Comparison of ENCODE assay signal across 8 mouse cellular contexts in genomic region chr8:94986676-94987075, GRCm38 (mm10). TPM values are rescaled to one million over a fixed set of nuclear protein-coding genes. Genes with fewer than 3 reads are reported as not detected.
DNase-seq lines count a peak whose midpoint lies in the region; ATAC-seq lines count a peak whose summit lies in the region.

No protein-coding gene starts in this region.

- DNase-seq in hindbrain, embryonic 10.5 days (ENCODE audit: low spot score): no peak
- DNase-seq in hindbrain, embryonic 11.5 days (ENCODE audit: low spot score): no peak
- DNase-seq in Muller cell, postnatal 12 days (ENCODE audit: inconsistent ontology term): peak; percentile 67
- peak; percentile 68 to 74 for DNase-seq in layer of hippocampus, postnatal 36 days
- DNase-seq in urinary bladder, postnatal 14 days (ENCODE audit: low spot score): no peak
- no peak for DNase-seq in embryo, embryonic 10 days (ENCODE audit: low spot score)

- H3K4me3 ChIP-seq in hindbrain, embryonic 10.5 days: no peak overlapping the region; the same call in 1 of the 2 replicates
- H3K4me3 ChIP-seq in hindbrain, embryonic 11.5 days (ENCODE audit: low read depth, low read length): no peak overlapping the region
- H3K4me3 ChIP-seq in forebrain, embryonic 13.5 days: no peak overlapping the region
- H3K4me3 ChIP-seq in neural tube, embryonic 15.5 days (replicated peaks): no peak overlapping the region

- no peak overlapping the region for H3K4me2 ChIP-seq in hindbrain, embryonic 11.5 days (replicated peaks; ENCODE audit: low read depth, low read length)
- H3K4me2 ChIP-seq in forebrain, embryonic 13.5 days: peak overlapping the region; percentile 32
- H3K4me2 ChIP-seq in neural tube, embryonic 15.5 days: peak overlapping the region; percentile 26

- H3K36me3 ChIP-seq in hindbrain, embryonic 10.5 days: no peaks in the 10 kb centered on the region
- H3K36me3 ChIP-seq in hindbrain, embryonic 11.5 days (ENCODE audit: control insufficient read depth, insufficient read depth, low read length): no peaks in the 10 kb centered on the region
- no peaks in the 10 kb centered on the region for H3K36me3 ChIP-seq in forebrain, embryonic 13.5 days (ENCODE audit: poor library complexity, severe bottlenecking)
- no peaks in the 10 kb centered on the region for H3K36me3 ChIP-seq in neural tube, embryonic 15.5 days

- 50% methylated on average over 5 of the region's 5 CpGs for WGBS in hindbrain, embryonic 10.5 days
- WGBS in hindbrain, embryonic 11.5 days: 50% methylated on average over 5 of the region's 5 CpGs
- WGBS in forebrain, embryonic 13.5 days: 24% methylated on average over 5 of the region's 5 CpGs
- 23% methylated on average over 5 of the region's 5 CpGs for WGBS in neural tube, embryonic 15.5 days

- no peaks in the 10 kb centered on the region for H3K9me3 ChIP-seq in hindbrain, embryonic 10.5 days
- H3K9me3 ChIP-seq in hindbrain, embryonic 11.5 days (ENCODE audit: control insufficient read depth, low read length): no peaks in the 10 kb centered on the region
- no peaks in the 10 kb centered on the region for H3K9me3 ChIP-seq in forebrain, embryonic 13.5 days (replicated peaks)
- H3K9me3 ChIP-seq in neural tube, embryonic 15.5 days (replicated peaks): no peaks in the 10 kb centered on the region

- no peak for ATAC-seq in hindbrain, embryonic 11.5 days (ENCODE audit: low FRiP score)
- peak; percentile 67 for ATAC-seq in forebrain, embryonic 13.5 days
- ATAC-seq in neural tube, embryonic 15.5 days (ENCODE audit: low FRiP score): no peak

- H3K4me1 ChIP-seq in hindbrain, embryonic 10.5 days (replicated peaks): peaks cover 78% of the 10 kb centered on the region
- H3K4me1 ChIP-seq in hindbrain, embryonic 11.5 days (replicated peaks; ENCODE audit: control insufficient read depth, insufficient read depth, low read length): peaks cover 15% of the 10 kb centered on the region
- peaks cover 83% of the 10 kb centered on the region for H3K4me1 ChIP-seq in forebrain, embryonic 13.5 days
- H3K4me1 ChIP-seq in neural tube, embryonic 15.5 days: peaks cover 60% of the 10 kb centered on the region

- H3K9ac ChIP-seq in hindbrain, embryonic 11.5 days (ENCODE audit: low read depth, low read length): no peak overlapping the region
- H3K9ac ChIP-seq in forebrain, embryonic 13.5 days: peak overlapping the region; percentile 8; the same call in 1 of the 2 replicates
- no peak overlapping the region for H3K9ac ChIP-seq in neural tube, embryonic 15.5 days (replicated peaks)

- peak overlapping the region; percentile 76 for H3K27ac ChIP-seq in hindbrain, embryonic 10.5 days
- H3K27ac ChIP-seq in hindbrain, embryonic 11.5 days (ENCODE audit: low read depth, low read length): no peak overlapping the region
- peak overlapping the region; percentile 68 for H3K27ac ChIP-seq in forebrain, embryonic 13.5 days
- H3K27ac ChIP-seq in neural tube, embryonic 15.5 days (replicated peaks): 0 out of 2 replicates have a peak overlapping the region, but pooled peaks have one; percentile 37

- H3K27me3 ChIP-seq in hindbrain, embryonic 10.5 days (ENCODE audit: insufficient read depth, poor library complexity, severe bottlenecking): peaks cover 8% of the 10 kb centered on the region
- no peaks in the 10 kb centered on the region for H3K27me3 ChIP-seq in hindbrain, embryonic 11.5 days (ENCODE audit: control insufficient read depth, insufficient read depth, low read length)
- no peaks in the 10 kb centered on the region for H3K27me3 ChIP-seq in forebrain, embryonic 13.5 days
- H3K27me3 ChIP-seq in neural tube, embryonic 15.5 days (replicated peaks): no peaks in the 10 kb centered on the region

RNA-seq across cellular contexts. Expression of gene Adgrg1, which starts 12.1 kb away (rescaled TPM):
- 101 and 186 TPM in 2 replicates for polyA plus RNA-seq in hindbrain, embryonic 10.5 days (2016; fragmentation: Nextera tagmentation; extraction: Ambion mirVana)
- 138 and 160 TPM in 2 replicates for polyA plus RNA-seq in hindbrain, embryonic 11.5 days (2014; fragmentation: Nextera tagmentation; extraction: Ambion mirVana)
- 156 and 178 TPM in 2 replicates for polyA plus RNA-seq in forebrain, embryonic 13.5 days (2015; fragmentation: Nextera tagmentation; extraction: Ambion mirVana)
- total RNA-seq in layer of hippocampus, postnatal 36 days (2021): 100 to 1,000 TPM in 1 of 2 experiments, 10 to 100 TPM in 1; 79.5 to 104 TPM
- 80.9 and 96.9 TPM in 2 replicates for polyA plus RNA-seq in neural tube, embryonic 15.5 days (2015; fragmentation: Nextera tagmentation; extraction: Ambion mirVana)

RNA-seq across cellular contexts. Expression of gene Adgrg3, which starts 30.8 kb away (rescaled TPM):
- polyA plus RNA-seq in hindbrain, embryonic 10.5 days (2016; fragmentation: Nextera tagmentation; extraction: Ambion mirVana): 3.2 and 3.5 TPM in 2 replicates
- polyA plus RNA-seq in hindbrain, embryonic 11.5 days (2014; fragmentation: Nextera tagmentation; extraction: Ambion mirVana): 2.5 and 4.7 TPM in 2 replicates
- 0.79 and 1.0 TPM in 2 replicates for polyA plus RNA-seq in forebrain, embryonic 13.5 days (2015; fragmentation: Nextera tagmentation; extraction: Ambion mirVana)
- under 1 TPM; 0.17 to 0.66 TPM for total RNA-seq in layer of hippocampus, postnatal 36 days (2021)
- polyA plus RNA-seq in neural tube, embryonic 15.5 days (2015; fragmentation: Nextera tagmentation; extraction: Ambion mirVana): 0.95 and 4.7 TPM in 2 replicates

Comparison
In these comparisons a context has a peak if more than half of its experiments do, and no peak if none do; other contexts are left out.
1. DNase-seq: peak in Muller cell, postnatal 12 days (single experiment) and layer of hippocampus, postnatal 36 days (2 of 2); none in hindbrain, embryonic 10.5 days (single experiment), hindbrain, embryonic 11.5 days (single experiment), urinary bladder, postnatal 14 days (single experiment) and embryo, embryonic 10 days (single experiment).